ENCODE assay signal across 17 mouse cellular contexts in the genomic region with DNA sequence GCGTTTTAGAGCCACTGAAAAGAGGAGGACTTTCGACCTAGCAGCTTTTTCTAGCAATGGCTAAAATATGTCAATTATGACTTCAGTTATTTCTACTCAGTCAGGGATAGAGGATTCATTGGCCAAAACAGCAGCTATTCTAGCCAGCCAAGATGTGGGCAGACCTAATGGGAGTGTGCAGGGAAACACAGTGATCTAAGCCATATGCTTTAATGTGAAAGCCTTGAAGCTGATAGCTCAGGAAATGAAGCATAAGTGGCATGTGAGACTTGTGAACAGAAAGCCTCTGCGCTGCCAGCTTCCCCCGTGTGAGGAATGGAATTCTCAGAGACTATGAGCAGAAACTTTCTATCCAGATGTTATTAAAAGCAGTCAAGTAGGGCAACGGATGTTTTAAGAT.
DNase-seq lines count a peak whose midpoint lies in the region; ATAC-seq lines count a peak whose summit lies in the region.
"Had no signal": no experiment of that assay in that cellular context is flagged by ENCODE, and none has a peak within 500 bp of the region (broad histone marks: within the 10 kb centered on the region; RNA-seq: fewer than 3 reads in every experiment).

No protein-coding gene starts in this region.

- no peaks in the 10 kb centered on the region for H3K27me3 ChIP-seq in forebrain, embryonic 14.5 days (replicated peaks; ENCODE audit: control insufficient read depth, insufficient read depth, low read length)
- no peaks in the 10 kb centered on the region for H3K27me3 ChIP-seq in forebrain, embryonic 11.5 days (ENCODE audit: control insufficient read depth, insufficient read depth, low read length)
- H3K27me3 ChIP-seq: heart, embryonic 15.5 days; hindbrain, embryonic 13.5 days; liver, embryonic 12.5 days had no signal

- ATAC-seq in forebrain, embryonic 14.5 days: peak; percentile 55; the same call in 1 of the 2 replicates
- no peak for ATAC-seq in forebrain, embryonic 11.5 days (replicated peaks; ENCODE audit: low FRiP score)
- ATAC-seq in CD4-positive, CD25-positive, alpha-beta regulatory T cell, adult 4 months: no peak
- ATAC-seq: liver, embryonic 12.5 days had no signal

- 71% methylated on average over 5 of the region's 5 CpGs for WGBS in forebrain, embryonic 14.5 days
- 72% methylated on average over 5 of the region's 5 CpGs for WGBS in forebrain, embryonic 11.5 days

- peak; percentile 53 for DNase-seq in forebrain, embryonic 14.5 days (ENCODE audit: low spot score)
- no peak for DNase-seq in forebrain, embryonic 11.5 days (ENCODE audit: low spot score)
- DNase-seq in retina, postnatal 1 day: peak; percentile 11
- no peak for DNase-seq in retina, embryonic 14.5 days (ENCODE audit: low spot score)
- peak; percentile 73 for DNase-seq in forelimb bud, embryonic 11.5 days (ENCODE audit: low read depth, low spot score)
- peak; percentile 32 for DNase-seq in telencephalon, adult 2 months (ENCODE audit: low read depth, low spot score)
- no peak for DNase-seq in kidney, adult 9 months
- DNase-seq: adrenal gland, postnatal 36 days; B cell, adult 2 months; kidney, adult 11 months; kidney, postnatal 4 days; lung, postnatal 36 days; midbrain, embryonic 14.5 days had no signal

- no peaks in the 10 kb centered on the region for H3K9me3 ChIP-seq in forebrain, embryonic 14.5 days (replicated peaks; ENCODE audit: control insufficient read depth, low read length)
- H3K9me3 ChIP-seq in forebrain, embryonic 11.5 days (ENCODE audit: control insufficient read depth, low read length): no peaks in the 10 kb centered on the region
- H3K9me3 ChIP-seq: heart, embryonic 15.5 days; hindbrain, embryonic 13.5 days; liver, embryonic 12.5 days had no signal

- H3K4me2 ChIP-seq in forebrain, embryonic 14.5 days (ENCODE audit: low read length): no peak overlapping the region
- H3K4me2 ChIP-seq in forebrain, embryonic 11.5 days (ENCODE audit: low read depth, low read length, severe bottlenecking): no peak overlapping the region
- H3K4me2 ChIP-seq: heart, embryonic 15.5 days; hindbrain, embryonic 13.5 days; liver, embryonic 12.5 days had no signal

- H3K4me1 ChIP-seq in forebrain, embryonic 14.5 days (ENCODE audit: control insufficient read depth, insufficient read depth, low read length): no peaks in the 10 kb centered on the region
- H3K4me1 ChIP-seq in forebrain, embryonic 11.5 days (replicated peaks; ENCODE audit: control insufficient read depth, insufficient read depth, low read length): no peaks in the 10 kb centered on the region
- H3K4me1 ChIP-seq: heart, embryonic 15.5 days; hindbrain, embryonic 13.5 days; liver, embryonic 12.5 days had no signal

- H3K27ac ChIP-seq in forebrain, embryonic 14.5 days (ENCODE audit: low read depth, low read length): no peak overlapping the region
- no peak overlapping the region for H3K27ac ChIP-seq in forebrain, embryonic 11.5 days (ENCODE audit: low read depth, low read length)
- H3K27ac ChIP-seq: heart, embryonic 15.5 days; hindbrain, embryonic 13.5 days; liver, embryonic 12.5 days had no signal

- no peaks in the 10 kb centered on the region for H3K36me3 ChIP-seq in forebrain, embryonic 14.5 days (ENCODE audit: control insufficient read depth, insufficient read depth, low read length)
- H3K36me3 ChIP-seq in forebrain, embryonic 11.5 days (ENCODE audit: control insufficient read depth, insufficient read depth, low read length): no peaks in the 10 kb centered on the region
- H3K36me3 ChIP-seq: heart, embryonic 15.5 days; hindbrain, embryonic 13.5 days; liver, embryonic 12.5 days had no signal

- no peak overlapping the region for H3K9ac ChIP-seq in forebrain, embryonic 14.5 days (ENCODE audit: low read length)
- H3K9ac ChIP-seq in forebrain, embryonic 11.5 days (ENCODE audit: low read length): no peak overlapping the region
- H3K9ac ChIP-seq: heart, embryonic 15.5 days; hindbrain, embryonic 13.5 days; liver, embryonic 12.5 days had no signal

- no peak overlapping the region for H3K4me3 ChIP-seq in forebrain, embryonic 14.5 days (ENCODE audit: low read depth, low read length)
- no peak overlapping the region for H3K4me3 ChIP-seq in forebrain, embryonic 11.5 days (ENCODE audit: low read depth, low read length)
- H3K4me3 ChIP-seq: heart, embryonic 15.5 days; hindbrain, embryonic 13.5 days; liver, embryonic 12.5 days had no signal

Comparison
In these comparisons a context has a peak if more than half of its experiments do, and no peak if none do; other contexts are left out.
1. DNase-seq: peak in forebrain, embryonic 14.5 days (single experiment), retina, postnatal 1 day (single experiment), forelimb bud, embryonic 11.5 days (single experiment) and telencephalon, adult 2 months (single experiment); none in forebrain, embryonic 11.5 days (single experiment), retina, embryonic 14.5 days (single experiment) and kidney, adult 9 months (single experiment).